Mouse (Mus musculus) cortical plate, adult 2 months (tissue): Measurements from ENCODE around the gene Dhx16. TPM values are rescaled to one million over a fixed set of nuclear protein-coding genes. Genes with fewer than 3 reads are reported as not detected.

ENCODE experiments used
- H3K27ac ChIP-seq: fragments of 200-500 bp; 2 replicates; pipeline ENCODE4 v1.5.1; 2012; ENCODE audit warnings: low read length, control low read depth, inconsistent platforms; ENCODE audit not compliant: insufficient read depth
- H3K4me1 ChIP-seq: fragments of 200-500 bp; 2 replicates; pipeline ENCODE4 v1.6.1; 2011; ENCODE audit warnings: low read length; ENCODE audit not compliant: control insufficient read depth, insufficient read depth
- H3K4me3 ChIP-seq: fragments of 200-500 bp; 2 replicates; pipeline ENCODE4 v1.5.1; 2011; ENCODE audit warnings: mild to moderate bottlenecking, low read length, control low read depth; ENCODE audit not compliant: insufficient read depth
- CTCF ChIP-seq: fragments of 200-500 bp; IDR thresholded peaks from 2 replicates; pipeline ENCODE4 v1.5.1; 2011; ENCODE audit warnings: mild to moderate bottlenecking, control low read depth, low read length; ENCODE audit not compliant: insufficient read depth; ENCODE audit errors: extremely low read depth
- POLR2A ChIP-seq: fragments of 200-500 bp; IDR thresholded peaks from 2 replicates; pipeline ENCODE4 v1.6.1; 2011; ENCODE audit warnings: mild to moderate bottlenecking, low read length, control low read depth; ENCODE audit not compliant: insufficient read depth; ENCODE audit errors: extremely low read depth
- polyA plus RNA-seq: library from polyadenylated mRNA; depleted of rRNA; stranded (reverse); fragments of >200 nt; gene quantifications from 2 replicates; pipeline ENCODE4 v1.2.3, GENCODE M21; 2012

Gene Dhx16
- polyA plus RNA-seq, 1 experiment = 44.1 TPM

DNA sequence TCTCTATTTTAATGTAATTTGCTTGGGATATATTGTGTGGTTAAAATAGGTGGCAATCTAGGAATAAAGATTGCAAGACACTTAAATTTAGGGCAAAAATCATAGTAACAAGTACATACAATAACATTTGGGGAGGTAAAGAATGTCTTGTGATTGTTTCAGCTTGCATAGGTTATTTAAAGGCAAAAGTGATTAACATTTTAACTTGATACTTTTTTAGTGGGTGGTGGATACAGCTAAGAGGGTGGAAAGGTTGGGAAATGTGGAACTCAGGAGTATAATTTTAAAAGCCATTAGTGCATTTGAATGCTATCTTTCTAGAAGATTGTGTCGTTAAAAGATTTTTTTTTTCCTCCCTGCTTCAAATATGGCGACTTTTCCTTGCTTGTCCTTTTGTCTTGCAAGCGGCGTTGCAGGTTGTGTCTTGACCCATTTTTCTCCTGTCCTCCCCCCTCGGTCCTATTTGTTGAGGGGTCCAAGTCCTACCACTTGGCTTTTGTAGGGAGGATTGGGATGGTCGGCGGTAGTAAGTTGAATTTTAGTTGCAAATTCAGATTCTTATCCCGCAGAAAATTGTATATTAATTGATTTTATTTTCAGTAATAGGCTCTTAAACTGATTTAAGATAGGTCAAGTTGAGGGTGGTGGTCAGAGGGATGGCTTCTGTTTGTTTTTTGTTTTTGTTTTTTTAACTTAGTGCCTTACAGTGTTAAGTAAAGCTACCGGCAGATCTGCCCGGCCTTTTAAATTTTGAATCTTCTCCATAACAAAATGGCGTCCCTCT is 38.8 kb downstream of the Dhx16 start:
- peaks cover 8% of the 10 kb centered on the region; the same call in 1 of the 2 replicates for H3K4me1 ChIP-seq
- peak overlapping the region; percentile 57 for H3K4me3 ChIP-seq
- peak overlapping the region; percentile 86 for H3K27ac ChIP-seq
- TF ChIP-seq POLR2A = peak; percentile 62
- no peak for TF ChIP-seq CTCF

DNA sequence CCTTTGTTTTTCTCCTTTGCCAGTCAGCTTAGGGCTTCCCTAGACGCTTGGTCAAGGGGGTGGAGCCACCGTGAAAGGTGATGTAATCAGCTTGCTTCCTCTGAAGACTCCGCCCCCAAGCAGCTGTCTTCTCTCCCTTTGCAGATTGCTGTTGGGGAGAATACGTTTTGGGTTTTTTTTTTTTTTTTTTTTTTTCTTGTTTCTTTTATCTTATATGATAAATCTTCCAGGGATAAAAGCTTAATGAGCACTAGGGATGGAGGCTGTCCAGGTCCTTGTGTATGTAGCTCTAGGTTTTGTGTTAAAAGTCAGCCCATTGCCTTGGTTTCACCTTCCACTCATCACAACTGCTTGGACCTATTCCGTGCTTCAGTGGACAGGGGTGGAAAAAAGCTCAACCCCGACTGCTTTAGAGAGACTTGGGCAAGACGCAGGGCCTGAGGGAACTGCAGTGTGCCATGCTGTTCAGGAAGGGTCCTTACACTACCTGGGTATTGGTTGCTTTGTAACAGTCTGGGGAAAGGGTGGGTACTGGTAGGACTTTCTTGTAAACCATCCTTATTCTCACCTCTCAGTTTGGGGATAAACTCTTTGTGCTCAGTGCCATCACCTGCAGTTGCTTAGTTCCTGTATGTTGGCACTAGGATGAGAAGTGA is 39.6 kb downstream of the Dhx16 start:
- TF ChIP-seq POLR2A = peak; percentile 73
- no peak for TF ChIP-seq CTCF
- Histone ChIP-seq H3K27ac (peak overlapping the region; percentile 50), H3K4me1 (peaks cover 8% of the 10 kb centered on the region; the same call in 1 of the 2 replicates), H3K4me3 (peak overlapping the region; percentile 28)

DNA sequence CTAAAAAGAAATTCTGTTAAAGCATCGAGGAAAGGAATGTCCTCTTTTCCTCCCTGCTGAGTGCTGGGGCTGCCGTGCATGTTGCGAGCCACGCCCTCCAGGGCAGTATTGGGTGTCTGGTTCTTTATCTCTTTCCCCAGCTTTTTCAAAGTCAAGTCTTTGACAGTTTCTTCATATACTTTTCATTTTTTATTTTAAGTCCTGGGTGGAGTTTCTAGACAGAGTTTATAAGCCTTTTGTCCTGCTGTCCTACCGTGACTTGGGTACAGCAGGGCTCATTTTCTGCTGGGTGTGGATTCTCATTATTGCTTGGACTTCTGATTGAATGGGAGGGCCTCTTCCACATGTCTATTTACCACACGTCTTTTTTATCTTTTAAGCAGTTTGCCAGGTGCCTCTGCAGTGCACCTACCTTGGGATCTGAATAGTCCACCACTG is 40.3 kb downstream of the Dhx16 start:
- TF ChIP-seq POLR2A = no peak
- TF ChIP-seq CTCF = no peak
- H3K27ac ChIP-seq = peak overlapping the region; percentile 50; the same call in 1 of the 2 replicates
- H3K4me3 ChIP-seq = peak overlapping the region; percentile 28; the same call in 1 of the 2 replicates
- peaks cover 8% of the 10 kb centered on the region; the same call in 1 of the 2 replicates for H3K4me1 ChIP-seq

DNA sequence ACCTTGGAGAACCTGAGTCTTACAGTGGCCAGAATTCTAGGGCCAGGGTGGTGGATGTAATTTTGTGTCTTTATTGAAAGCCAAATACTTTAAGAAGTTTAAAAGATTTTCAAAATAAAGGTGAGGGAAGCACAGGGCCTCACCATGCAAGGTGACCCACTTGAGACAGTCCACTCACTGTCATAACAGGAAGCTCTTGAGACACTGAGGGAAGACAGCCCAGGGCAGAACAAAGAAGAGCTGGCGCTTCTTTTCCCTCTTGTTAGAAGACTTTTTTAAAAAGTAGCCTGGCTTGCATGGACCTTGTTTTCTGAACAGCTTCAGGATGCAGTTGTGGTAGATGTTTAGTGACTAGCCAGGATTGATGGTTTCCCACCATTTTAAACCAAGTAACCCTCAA is 40.8 kb downstream of the Dhx16 start:
- TF ChIP-seq CTCF (no peak), POLR2A (no peak)
- H3K4me1 ChIP-seq = peaks cover 8% of the 10 kb centered on the region; the same call in 1 of the 2 replicates
- H3K27ac ChIP-seq = no peak overlapping the region
- H3K4me3 ChIP-seq = no peak overlapping the region

DNA sequence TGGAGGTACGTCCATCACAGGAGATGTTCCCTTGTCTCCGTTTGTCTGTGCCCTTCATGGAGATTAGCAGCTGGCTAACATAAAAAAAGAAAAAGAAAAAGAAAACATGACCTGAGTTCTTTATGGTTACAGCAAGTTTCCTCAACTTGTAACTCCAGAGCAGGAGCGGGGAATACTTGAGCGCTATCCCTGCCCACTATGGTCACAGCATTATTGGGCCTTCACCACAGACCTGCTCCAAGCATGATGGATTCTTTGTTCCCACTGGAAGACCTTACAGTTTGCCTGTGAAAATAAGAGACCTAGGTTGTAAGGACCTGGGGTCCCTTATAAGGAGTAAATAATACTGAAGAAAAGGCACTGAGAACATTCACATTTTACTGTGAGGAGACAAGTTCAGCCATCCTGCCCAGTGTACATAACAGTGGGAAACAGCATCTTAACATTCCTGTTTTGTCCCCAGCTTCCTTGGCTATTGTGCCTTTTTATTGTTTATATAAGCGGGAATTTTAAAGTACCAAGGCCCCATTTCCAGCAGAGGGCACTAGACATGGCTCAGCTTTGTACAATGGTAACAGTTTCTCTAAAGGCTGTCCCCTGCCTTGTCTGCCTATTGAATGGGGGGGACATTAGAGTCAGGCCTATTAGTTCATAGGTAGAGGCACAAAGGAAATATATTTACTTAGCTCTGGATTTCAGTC is 41.4 kb downstream of the Dhx16 start:
- no peak overlapping the region for H3K27ac ChIP-seq
- peaks cover 7% of the 10 kb centered on the region; the same call in 1 of the 2 replicates for H3K4me1 ChIP-seq
- H3K4me3 ChIP-seq = no peak overlapping the region
- 0 out of 2 replicates have a peak, but pooled peaks have one; percentile 11 for TF ChIP-seq POLR2A
- peak; percentile 40; the same call in 1 of the 2 replicates for TF ChIP-seq CTCF

DNA sequence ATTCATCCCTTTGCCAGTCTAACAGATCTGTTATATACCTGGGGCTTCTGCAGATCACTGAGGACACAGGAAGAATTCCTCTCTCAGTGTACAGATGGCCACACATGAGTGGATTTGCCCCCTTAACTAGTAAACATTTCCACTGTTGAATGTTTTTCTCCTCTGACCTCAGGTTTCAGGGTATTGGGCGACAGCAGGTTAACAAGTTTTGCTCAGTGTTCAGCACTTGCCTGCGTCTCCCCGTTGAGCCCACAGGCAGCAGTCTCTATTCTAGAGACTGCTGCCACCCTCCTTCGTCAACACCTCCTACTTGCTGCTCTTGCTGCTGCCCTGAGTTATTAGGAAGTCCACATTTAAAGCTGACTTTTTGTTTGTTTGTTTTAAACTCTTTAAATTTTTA is 42.1 kb downstream of the Dhx16 start:
- Histone ChIP-seq H3K4me3 (no peak overlapping the region), H3K27ac (no peak overlapping the region), H3K4me1 (peaks cover 7% of the 10 kb centered on the region; the same call in 1 of the 2 replicates)
- TF ChIP-seq CTCF = no peak
- no peak for TF ChIP-seq POLR2A

DNA sequence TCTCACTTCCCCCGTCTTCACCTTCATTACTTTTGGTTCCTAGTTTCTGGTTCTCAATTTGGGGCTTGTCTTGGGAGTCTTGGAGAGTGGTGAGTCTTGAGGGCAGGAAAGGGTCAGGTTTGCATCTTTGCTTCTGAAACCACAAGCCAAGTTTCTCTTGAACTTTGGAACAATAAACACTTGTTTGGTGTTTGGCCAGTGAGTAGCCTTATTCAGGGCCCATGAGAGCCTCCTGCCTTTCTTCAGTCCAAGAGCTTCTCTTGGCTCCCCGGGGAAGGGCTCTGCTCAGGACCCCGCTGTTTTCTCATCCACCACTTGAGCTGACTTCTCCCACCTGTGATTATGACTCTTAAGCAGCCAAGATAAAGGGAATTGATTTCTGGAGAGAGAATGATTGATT is 42.9 kb downstream of the Dhx16 start:
- Histone ChIP-seq H3K4me1 (peaks cover 7% of the 10 kb centered on the region; the same call in 1 of the 2 replicates), H3K4me3 (no peak overlapping the region), H3K27ac (no peak overlapping the region)
- no peak for TF ChIP-seq CTCF

DNA sequence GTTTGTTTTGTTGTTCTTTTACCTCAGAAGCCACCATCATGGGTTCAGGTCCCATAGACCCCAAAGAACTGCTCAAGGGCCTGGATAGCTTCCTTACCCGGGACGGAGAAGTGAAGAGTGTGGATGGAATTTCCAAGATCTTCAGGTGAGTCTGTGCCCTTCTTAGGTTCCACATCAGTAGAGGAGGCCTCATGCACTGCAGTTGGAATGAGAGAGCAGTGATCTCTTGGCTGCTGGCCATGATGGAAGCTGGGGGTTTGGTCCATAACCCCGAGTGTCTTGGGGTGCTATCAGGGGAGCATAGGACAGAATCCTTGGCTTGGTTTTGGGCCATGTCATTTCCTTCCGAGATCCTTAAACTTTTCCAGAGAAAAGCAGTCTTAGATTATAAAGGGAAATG is 43.7 kb downstream of the Dhx16 start:
- TF ChIP-seq POLR2A = no peak
- TF ChIP-seq CTCF = no peak
- Histone ChIP-seq H3K27ac (no peak overlapping the region), H3K4me3 (no peak overlapping the region), H3K4me1 (peaks cover 7% of the 10 kb centered on the region; the same call in 1 of the 2 replicates)

DNA sequence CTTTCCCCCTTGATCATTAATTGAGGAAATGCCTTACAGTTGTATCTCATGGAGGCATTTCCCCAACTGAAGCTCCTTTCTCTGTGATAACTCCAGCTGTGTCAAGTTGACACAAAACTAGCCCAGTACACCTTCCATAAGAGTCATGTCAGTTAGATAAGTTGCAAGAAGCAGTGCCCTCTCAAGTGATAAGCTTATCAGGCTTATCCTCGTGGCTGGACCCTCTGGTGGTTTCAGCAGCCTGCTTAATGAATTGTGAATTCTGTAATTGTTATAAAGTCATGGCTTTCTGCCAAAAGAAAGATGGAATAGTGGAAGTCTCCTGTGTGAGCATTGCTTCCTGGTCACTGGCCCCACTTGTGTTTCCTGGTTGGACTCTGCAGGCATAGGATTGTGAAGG is 47.9 kb downstream of the Dhx16 start:
- no peak overlapping the region for H3K4me3 ChIP-seq

DNA sequence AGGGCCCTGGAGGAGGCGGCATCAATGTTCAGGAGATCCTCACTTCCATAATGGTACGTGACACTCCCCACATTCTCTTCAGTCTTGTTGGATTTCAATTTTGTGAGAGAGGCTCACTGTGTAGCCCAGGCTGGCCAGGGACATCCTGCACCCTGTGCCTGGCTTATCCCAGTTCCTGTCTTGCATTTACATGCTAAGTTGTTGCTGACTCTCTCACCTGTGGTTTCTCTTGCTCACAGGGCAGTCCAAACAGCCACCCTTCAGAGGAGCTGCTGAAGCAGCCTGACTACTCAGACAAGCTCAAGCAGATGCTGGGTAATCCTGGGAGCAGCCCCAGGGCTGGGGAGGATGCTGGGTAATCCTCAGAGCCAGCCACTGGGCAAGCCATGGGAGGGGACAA is 49.9 kb downstream of the Dhx16 start:
- H3K27ac ChIP-seq = no peak overlapping the region
- H3K4me3 ChIP-seq = no peak overlapping the region
- TF ChIP-seq POLR2A = no peak
- TF ChIP-seq CTCF = no peak
- no peaks in the 10 kb centered on the region for H3K4me1 ChIP-seq

More for the DNA sequence above, 47.9 kb downstream of the Dhx16 start:
- TF ChIP-seq POLR2A = no peak
- no peak for TF ChIP-seq CTCF
- Histone ChIP-seq H3K4me1 (no peaks in the 10 kb centered on the region; the same call in 1 of the 2 replicates), H3K27ac (no peak overlapping the region)
